Mouse (Mus musculus) heart, adult 8-10 months (tissue): ENCODE measurements around the gene Samhd1. TPM values are rescaled to one million over a fixed set of nuclear protein-coding genes. Genes with fewer than 3 reads are reported as not detected.

ENCODE experiments used
- DNase-seq: peaks from one replicate; pipeline ENCODE4 v3.0.0; 2022; ENCODE audit warnings: low spot score
- total RNA-seq, 4 experiments: library from RNA; stranded (reverse); gene quantifications; 2 replicates each; pipeline ENCODE4 v1.2.4; 2022

Samhd1 gene
- total RNA-seq, 4 experiments from 2014 or later, result 20.5 to 23.6 (median 21.5) TPM

DNA sequence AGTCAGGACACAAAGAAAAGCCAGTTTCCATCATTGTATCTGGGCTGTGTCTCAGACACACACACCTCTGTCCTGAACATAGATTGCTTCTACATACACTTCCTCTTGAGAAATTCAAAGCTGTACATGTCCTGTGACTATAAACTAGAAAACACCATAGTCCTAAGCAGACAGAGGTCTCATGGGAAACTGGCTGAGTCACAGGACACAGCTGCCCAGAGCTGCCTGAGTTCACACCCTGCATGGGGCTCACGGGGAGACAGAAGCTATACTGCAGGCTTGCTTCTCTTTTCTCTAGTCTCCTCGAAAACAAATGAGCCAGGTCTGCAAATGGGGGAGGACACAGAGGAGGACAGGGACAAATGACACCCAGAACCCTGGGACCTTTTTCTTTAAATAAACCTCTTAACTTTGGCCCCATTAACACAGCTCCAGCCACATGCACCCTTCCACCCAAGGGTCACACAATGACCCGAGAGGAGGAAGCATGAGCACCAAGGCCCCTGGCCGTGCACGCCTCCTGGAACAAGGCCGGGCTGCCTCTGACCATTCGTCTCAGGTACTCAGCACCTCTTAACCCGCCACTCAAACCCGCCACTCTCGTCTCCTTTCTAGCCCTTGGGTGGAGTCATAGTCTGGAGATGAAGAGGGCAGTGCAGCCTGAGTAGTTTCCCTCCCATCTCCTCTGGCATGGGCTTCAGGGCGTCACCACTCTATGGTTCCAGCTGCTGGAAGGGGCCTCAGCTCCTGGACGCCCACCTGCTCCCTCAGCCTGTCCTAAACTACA lies 35.3 kb downstream of the Samhd1 start:
- no peak for DNase-seq

DNA sequence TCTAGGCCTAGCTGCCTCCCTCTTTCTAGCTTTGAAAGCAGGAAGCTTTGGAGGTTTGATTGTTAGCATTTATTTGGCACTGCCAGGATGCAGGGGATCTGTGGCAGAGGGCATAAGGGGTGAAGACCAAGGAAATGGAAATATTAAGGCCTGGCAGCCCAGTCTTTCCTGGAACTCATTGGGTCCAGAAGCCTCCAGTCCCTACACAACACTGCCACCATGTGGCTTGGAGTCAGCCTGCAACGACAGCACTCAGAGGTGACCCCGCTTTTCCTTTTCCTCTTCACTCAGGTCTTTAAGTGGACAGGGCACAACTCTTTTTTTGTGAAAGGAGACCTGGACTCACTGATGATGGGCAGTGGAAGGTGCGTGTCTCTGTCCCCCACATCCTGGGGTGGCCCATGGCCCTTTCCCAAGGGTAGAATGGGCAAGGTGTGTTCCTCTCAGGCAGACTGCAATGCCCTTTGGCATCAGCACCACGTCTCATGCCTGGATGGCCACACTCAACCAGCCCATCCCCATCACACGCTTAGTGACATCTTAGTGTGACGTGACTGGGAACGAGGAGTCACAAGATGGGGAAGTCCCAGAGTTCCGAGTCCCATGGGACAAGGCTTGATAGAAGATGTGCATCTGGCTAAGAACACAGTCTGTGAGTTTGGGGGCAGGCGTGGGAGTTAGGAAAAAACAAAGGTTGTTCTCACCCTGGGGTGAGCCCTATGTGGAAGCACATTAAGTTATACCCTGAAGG lies 39.9 kb downstream of the Samhd1 start:
- peak; percentile 71 for DNase-seq

GRCm38 (mm10) chr2:157092024-157092423 lies 43.0 kb downstream of the Samhd1 start:
- DNase-seq, result no peak

DNA sequence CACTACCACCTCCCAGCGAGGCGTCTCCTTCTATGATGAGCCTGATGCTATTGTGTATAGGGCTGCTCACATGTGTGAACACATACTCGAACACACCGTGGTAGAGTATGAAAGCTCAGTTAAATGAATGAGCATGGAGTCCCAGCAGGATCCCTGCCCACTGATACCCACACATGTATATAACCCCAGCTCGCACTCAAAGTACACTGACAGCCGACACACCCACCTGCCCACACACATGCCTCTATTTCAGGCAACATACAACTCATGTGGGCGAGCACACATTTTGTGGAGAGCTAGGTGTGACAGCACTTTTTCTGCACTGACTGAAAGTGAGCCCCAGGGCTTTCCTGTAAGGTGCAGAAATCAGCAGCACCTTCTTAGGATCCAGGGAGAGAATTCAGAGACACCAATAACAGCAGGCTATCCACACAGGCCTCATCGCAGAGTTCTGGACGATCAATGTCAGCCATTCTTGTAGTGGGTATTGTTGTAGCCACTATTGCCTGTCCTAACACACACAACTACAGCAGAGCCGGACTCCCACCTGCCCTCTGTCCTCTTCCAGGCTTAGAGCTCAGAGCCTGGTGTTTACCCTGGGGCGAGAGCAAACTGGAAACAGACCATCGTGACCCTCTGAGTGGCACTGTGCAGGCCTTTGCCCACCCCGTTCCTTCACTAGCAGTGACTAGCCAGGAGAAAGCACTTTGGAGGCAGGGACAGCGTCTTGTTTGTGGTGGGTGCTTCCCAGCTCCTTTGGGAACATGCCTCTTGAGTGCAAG lies 47.3 kb downstream of the Samhd1 start:
- no peak for DNase-seq

- DNase-seq, result no peak
Measured at GRCm38 (mm10) chr2:157086796-157087195, 48.3 kb downstream of the Samhd1 start, which contains the start of gene Tldc2. Tldc2 (plus strand) TSS chr2:157087055.

GRCm38 (mm10) chr2:157084831-157085585 lies 50.1 kb downstream of the Samhd1 start:
- no peak for DNase-seq

DNA sequence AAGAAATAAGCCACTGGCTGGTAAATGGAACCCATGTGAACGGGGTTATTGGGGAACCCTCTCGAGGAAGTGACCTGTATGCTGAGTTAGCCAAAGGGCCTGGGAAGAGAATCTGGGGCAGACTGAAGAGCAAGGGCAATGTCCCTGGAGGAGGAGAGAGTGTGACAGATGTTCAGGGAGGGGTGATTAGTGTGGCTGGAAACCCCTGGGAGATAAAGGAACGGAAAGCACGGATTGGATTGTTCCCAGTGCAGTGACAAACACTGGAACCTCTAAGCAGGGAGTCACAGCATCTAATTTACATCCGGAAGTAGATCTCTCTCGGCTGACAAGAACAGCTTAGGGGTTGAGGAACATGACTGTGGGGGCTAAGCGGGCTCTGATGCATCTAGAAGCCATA lies 53.1 kb downstream of the Samhd1 start:
- no peak for DNase-seq

DNA sequence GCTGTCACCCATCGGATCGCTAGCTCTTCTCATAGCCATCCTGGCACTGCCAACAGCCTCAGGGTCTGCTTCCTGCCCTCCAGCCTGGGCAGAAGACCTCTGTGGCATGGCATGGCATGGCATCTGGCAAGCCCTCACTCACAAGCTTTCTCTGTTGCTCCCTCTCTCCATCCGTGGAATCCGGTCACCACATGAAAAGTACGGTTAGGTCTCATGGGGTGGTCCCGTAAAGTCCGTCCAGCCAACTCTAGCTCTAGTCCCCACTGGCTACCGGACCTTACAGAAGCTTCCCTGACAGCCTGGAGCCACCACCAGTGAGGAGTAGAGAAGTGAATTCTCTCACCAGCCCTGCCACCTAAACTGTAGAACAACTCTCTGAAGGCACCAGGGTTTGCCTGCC lies 53.7 kb downstream of the Samhd1 start:
- DNase-seq, result no peak

- DNase-seq, result no peak
Measured at GRCm38 (mm10) chr2:157079701-157080180, 55.3 kb downstream of the Samhd1 start.

DNA sequence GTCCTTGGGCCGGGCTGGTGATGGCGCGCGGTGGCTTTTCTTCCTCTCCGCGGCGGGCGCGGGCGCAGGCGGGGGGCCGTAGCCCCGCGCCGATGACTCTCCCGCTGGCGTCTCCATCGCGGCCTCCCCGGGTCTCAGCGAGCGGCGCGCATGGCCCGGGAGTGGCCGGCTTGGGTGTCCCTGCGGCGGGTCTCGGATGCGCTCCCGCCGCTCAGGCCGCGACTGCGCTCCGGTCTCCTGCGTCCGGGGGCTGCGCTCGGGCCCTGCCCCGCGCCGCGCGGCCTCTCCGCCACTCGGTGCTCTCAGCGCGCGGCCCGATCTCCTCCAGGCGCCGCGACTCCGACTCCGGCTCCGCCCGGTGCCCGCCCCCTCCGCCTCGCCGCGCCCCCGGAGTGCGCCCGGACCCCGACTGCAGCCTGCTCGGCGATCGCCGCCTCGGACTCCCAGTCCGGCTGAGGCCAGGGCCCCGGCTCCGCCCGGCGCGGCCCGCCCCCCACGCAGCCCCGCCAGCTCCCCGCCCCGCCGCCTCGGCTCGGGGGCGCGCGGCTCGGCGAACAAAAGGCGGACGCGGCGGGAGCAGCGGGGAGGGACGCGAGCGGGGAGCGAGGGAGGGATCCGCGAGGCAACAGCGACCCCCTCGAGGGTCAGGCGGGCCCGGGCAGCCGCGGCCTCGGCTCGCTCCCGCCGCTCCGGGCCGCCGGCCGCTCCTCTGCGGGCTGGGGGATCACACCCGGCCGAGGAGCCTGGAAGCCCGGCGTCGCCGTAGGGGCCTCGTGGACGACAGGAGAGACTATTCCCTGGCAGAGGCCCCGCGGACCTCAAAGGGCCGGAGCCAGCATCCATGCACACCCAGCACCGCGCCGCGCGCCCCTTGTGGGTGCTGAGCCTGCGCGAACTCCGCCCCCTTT lies 56.0 kb downstream of the Samhd1 start, which contains the start of gene Soga1:
Soga1 (minus strand) TSS at position 462 of the 908 bp plus-strand sequence.
- peak; percentile 90 for DNase-seq

- DNase-seq, result no peak
Measured at GRCm38 (mm10) chr2:157078059-157078792, 56.8 kb downstream of the Samhd1 start.

GRCm38 (mm10) chr2:157077641-157078058 lies 57.4 kb downstream of the Samhd1 start:
- DNase-seq, result peak; percentile 97

- DNase-seq, result no peak
Measured at GRCm38 (mm10) chr2:157077160-157077559, 57.9 kb downstream of the Samhd1 start.

- DNase-seq, result no peak
Measured at GRCm38 (mm10) chr2:157076585-157076984, 58.5 kb downstream of the Samhd1 start.

DNA sequence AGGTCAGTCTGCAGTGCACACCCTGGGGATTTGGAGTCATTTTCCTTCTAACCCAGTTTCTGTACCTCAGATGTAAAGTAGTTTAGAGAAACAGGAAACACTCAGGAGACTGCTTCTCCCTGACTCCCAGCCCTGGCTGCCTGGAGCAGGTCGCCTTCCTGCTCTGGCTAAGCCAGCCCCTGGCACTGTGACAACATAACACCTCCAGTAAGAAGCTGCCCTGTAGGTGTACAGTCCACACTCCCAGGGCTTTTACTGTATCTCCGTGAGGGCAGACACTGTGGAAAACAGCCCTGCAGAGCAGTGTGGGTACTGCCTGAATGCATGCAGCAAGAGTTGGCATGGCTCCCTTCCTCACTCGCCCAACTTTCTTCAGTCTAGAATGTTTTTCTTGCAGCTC lies 59.4 kb downstream of the Samhd1 start:
- DNase-seq, result no peak

GRCm38 (mm10) chr2:157075226-157075625 lies 59.8 kb downstream of the Samhd1 start:
- no peak for DNase-seq

DNA sequence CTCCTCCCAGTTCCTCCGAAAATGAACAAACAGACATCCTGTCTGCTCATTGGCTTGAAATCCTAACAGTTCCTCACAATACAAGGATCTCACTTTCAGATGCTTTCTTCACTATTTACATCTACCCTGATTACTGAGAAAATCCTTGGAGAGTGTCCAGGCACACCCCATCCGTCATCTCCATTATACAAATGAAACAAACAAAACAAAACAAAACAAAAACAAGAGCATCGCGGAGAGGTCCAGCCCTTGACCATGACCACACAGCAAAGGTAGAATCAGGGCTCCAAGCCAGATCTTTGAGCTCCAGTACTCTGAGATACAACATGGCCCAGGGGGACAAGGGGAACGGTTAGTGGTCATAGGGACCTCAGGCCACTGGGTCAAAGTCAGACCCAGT lies 60.3 kb downstream of the Samhd1 start:
- no peak for DNase-seq

GRCm38 (mm10) chr2:157074186-157074724 lies 60.8 kb downstream of the Samhd1 start:
- DNase-seq, result no peak
